Mouse (Mus musculus) neutrophil, adult 59 days (primary cell): ENCODE data around the gene Pigx. TPM values are rescaled to one million over a fixed set of nuclear protein-coding genes. Genes with fewer than 3 reads are reported as not detected.

Experiments used
- total RNA-seq, 2 experiments: library from RNA; stranded (reverse); gene quantifications; 1 replicate in 1 of 2; 2 replicates in 1 of 2; pipeline ENCODE4 v1.2.4; 2023

Pigx gene
- total RNA-seq, result 10 to 100 TPM; 48.5 to 49.5 TPM

GRCm38 (mm10) chr16:32099638-32100150, at the start of gene Pigx, which contains the start of gene Cep19:
Gene Pigx (minus strand): TSS chr16:32099740.
Gene Cep19 (plus strand): TSS chr16:32099800.

DNA sequence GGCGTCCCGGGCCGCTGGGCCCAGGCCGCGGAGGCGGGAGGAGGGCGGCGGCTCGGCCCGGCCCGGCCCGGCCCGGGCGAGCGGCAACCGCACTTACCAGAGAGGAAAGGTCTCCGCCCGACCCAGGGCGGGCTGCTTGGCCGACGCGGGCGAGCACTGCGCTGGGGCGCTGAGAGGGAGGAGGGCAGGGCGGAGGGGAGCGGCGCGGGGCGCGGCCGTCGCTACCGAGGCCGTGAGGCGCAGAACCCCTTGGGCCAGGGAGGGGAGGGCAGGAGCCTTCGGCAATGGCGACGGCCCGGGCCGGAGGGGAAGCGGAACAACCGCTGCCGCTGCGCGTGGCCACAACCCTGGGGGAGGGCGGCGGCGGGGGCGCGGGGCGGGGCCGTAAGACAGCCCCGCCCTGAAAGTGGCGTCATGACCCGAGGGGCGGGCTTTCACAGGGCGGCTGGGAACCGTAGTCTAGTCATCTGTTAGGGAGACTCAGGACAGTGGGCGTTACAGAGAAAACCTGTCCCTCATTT, 20.5 kb downstream of the Pigx start, which contains the start of gene Pak2:
TSS of gene Pak2 (minus strand) at position 352 of the 521 bp plus-strand sequence.

Other genes with a start within 250 kb of the Pigx start
- not detected for gene Meltf, start 220.9 kb downstream of the Pigx start, total RNA-seq
- not detected for gene Pigz, start 165.9 kb downstream of the Pigx start, total RNA-seq
- 10 to 100 TPM in 1 of 2 experiments, 1 to 10 TPM in 1; 9.8 to 14.8 TPM for gene 0610012G03Rik, start 151.2 kb downstream of the Pigx start, total RNA-seq
- 10 to 100 TPM; 15.1 to 15.2 TPM for gene Ncbp2, start 151.2 kb downstream of the Pigx start, total RNA-seq
- gene Senp5, start 96.5 kb downstream of the Pigx start, total RNA-seq, result 10 to 100 TPM; 11.8 to 13.1 TPM
- gene Pak2, start 20.4 kb downstream of the Pigx start, total RNA-seq, result 100 to 1,000 TPM; 102 to 105 TPM
- gene Cep19, start 60 bp upstream of the Pigx start, total RNA-seq, result 10 to 100 TPM; 30.2 to 40.6 TPM
- gene Nrros, start 65.9 kb upstream of the Pigx start, total RNA-seq, result 100 to 1,000 TPM; 125 to 160 TPM
- 1 to 10 TPM; 5.7 to 6.9 TPM for gene Bex6, start 80.1 kb upstream of the Pigx start, total RNA-seq
- gene Fbxo45, start 147.4 kb upstream of the Pigx start, total RNA-seq, result 1 to 10 TPM; 9.2 to 9.4 TPM
- 10 to 100 TPM; 11.5 to 11.9 TPM for gene Wdr53, start 147.5 kb upstream of the Pigx start, total RNA-seq
- under 1 TPM; 0.35 to 0.58 TPM for gene Smco1, start 171.7 kb upstream of the Pigx start, total RNA-seq
- 10 to 100 TPM; 16.5 to 20.2 TPM for gene Rnf168, start 177.7 kb upstream of the Pigx start, total RNA-seq
- 10 to 100 TPM; 42.0 to 45.8 TPM for gene Ubxn7, start 232.5 kb upstream of the Pigx start, total RNA-seq